Mouse (Mus musculus): Measurements from ENCODE around the gene Dpp6. TPM values are rescaled to one million over a fixed set of nuclear protein-coding genes. Genes with fewer than 3 reads are reported as not detected.

Dpp6 gene
- polyA plus RNA-seq, 1 experiment from 2014 or later: 28.8 TPM

GRCm38 (mm10) chr5:27373931-27374330, 556.9 kb downstream of the Dpp6 start:
- Histone ChIP-seq H3K9me3 (no peaks in the 10 kb centered on the region), H3K4me1 (no peaks in the 10 kb centered on the region), H3K4me3 (no peak overlapping the region), H3K36me3 (no peaks in the 10 kb centered on the region), H3K9ac (replicated peaks) (no peak overlapping the region), H3K4me2 (replicated peaks) (no peak overlapping the region), H3K27ac (replicated peaks) (no peak overlapping the region), H3K27me3 (no peaks in the 10 kb centered on the region)
- WGBS: 75% methylated on average over 1 of the region's 1 CpGs
- ATAC-seq (replicated peaks): no peak

GRCm38 (mm10) chr5:27375841-27376240, 558.8 kb downstream of the Dpp6 start:
- H3K4me3 ChIP-seq: no peak overlapping the region
- no peak overlapping the region for H3K9ac ChIP-seq (replicated peaks)
- no peaks in the 10 kb centered on the region for H3K27me3 ChIP-seq
- no peaks in the 10 kb centered on the region for H3K36me3 ChIP-seq
- ATAC-seq (replicated peaks): no peak
- no peaks in the 10 kb centered on the region for H3K9me3 ChIP-seq
- H3K4me2 ChIP-seq (replicated peaks): no peak overlapping the region
- H3K4me1 ChIP-seq: no peaks in the 10 kb centered on the region
- 90% methylated on average over 3 of the region's 3 CpGs for WGBS
- H3K27ac ChIP-seq (replicated peaks): no peak overlapping the region

- Histone ChIP-seq H3K4me2 (replicated peaks) (no peak overlapping the region), H3K36me3 (peaks cover 6% of the 10 kb centered on the region; the same call in 1 of the 2 replicates), H3K27ac (replicated peaks) (no peak overlapping the region), H3K9ac (replicated peaks) (no peak overlapping the region), H3K4me1 (no peaks in the 10 kb centered on the region), H3K27me3 (no peaks in the 10 kb centered on the region), H3K4me3 (no peak overlapping the region), H3K9me3 (no peaks in the 10 kb centered on the region)
- no peak for ATAC-seq (replicated peaks)
- WGBS: 83% methylated on average over 4 of the region's 4 CpGs
These were observed 563.8 kb downstream of the Dpp6 start for GRCm38 (mm10) chr5:27380656-27381385.

DNA sequence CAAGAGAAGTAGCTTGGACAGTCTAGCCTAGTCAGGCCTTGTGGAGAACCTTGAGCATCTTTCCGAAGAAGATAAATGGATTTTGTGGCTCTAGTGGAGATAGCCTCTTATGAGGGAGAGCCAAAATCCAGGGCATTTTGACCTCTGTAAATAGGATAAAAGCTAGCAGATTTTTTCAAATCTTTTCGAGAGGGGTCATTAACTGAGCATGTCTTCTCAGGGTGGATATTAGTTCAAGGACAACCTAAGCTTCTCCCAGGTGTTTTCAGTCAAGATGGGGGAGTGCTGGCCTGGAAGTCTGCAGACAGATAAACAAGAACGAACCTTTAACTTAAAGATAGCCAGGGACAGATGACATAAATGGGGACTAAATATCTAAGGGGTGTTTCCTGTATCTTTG, 581.4 kb downstream of the Dpp6 start:
- no peak overlapping the region for H3K27ac ChIP-seq (replicated peaks)
- no peak for ATAC-seq (replicated peaks)
- no peak overlapping the region for H3K4me2 ChIP-seq (replicated peaks)
- H3K4me1 ChIP-seq: no peaks in the 10 kb centered on the region
- no peaks in the 10 kb centered on the region for H3K9me3 ChIP-seq
- WGBS: 95% methylated on average over 3 of the region's 3 CpGs
- H3K4me3 ChIP-seq: no peak overlapping the region
- no peaks in the 10 kb centered on the region for H3K27me3 ChIP-seq
- no peak overlapping the region for H3K9ac ChIP-seq (replicated peaks)
- no peaks in the 10 kb centered on the region for H3K36me3 ChIP-seq

DNA sequence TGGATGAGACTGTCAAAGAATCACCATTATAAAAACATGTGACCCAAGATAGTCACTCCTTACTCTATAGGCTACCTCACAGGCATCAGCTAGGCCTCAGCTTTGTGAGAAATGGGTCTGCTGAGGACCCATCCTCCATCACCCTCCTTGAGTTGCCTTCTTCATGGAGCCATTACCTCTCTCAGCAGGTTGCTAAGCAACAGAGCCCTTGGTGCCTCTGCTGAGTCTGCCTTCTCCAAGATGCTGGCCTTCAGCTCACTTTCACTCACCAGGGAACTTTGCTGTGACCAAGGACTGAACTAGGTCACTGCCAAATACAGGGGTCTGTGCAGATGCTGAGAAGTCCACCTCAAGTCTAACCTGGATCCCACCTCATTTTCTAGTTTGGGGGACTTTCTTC, 582.1 kb downstream of the Dpp6 start:
- no peak overlapping the region for H3K9ac ChIP-seq (replicated peaks)
- H3K4me2 ChIP-seq (replicated peaks): no peak overlapping the region
- H3K27ac ChIP-seq (replicated peaks): no peak overlapping the region
- no peaks in the 10 kb centered on the region for H3K4me1 ChIP-seq
- no peaks in the 10 kb centered on the region for H3K27me3 ChIP-seq
- no peaks in the 10 kb centered on the region for H3K36me3 ChIP-seq
- no peak for ATAC-seq (replicated peaks)
- no peaks in the 10 kb centered on the region for H3K9me3 ChIP-seq
- H3K4me3 ChIP-seq: no peak overlapping the region

DNA sequence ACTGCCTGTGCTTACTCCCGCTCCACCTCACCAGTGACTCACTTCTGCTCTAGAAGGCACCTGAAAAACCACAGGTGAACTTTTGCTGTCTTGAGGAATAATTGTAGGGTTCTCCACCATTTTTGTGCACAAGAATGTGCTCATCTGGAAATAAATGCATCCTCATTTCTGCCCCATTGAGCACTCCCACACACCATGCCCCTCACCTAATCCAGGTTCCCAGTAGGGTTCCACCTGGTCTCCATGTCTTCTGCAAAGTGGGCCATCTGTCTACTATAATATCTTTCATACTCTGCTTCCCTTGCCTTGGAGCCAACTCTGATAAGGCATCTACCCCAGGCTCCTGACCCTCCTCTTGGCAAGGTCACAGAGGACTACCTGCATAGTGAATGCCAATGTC, 585.6 kb downstream of the Dpp6 start:
- H3K36me3 ChIP-seq: no peaks in the 10 kb centered on the region

GRCm38 (mm10) chr5:27408854-27409253, 591.9 kb downstream of the Dpp6 start:
- Histone ChIP-seq H3K4me1 (no peaks in the 10 kb centered on the region), H3K9me3 (no peaks in the 10 kb centered on the region), H3K9ac (replicated peaks) (no peak overlapping the region), H3K4me2 (replicated peaks) (no peak overlapping the region), H3K27ac (replicated peaks) (no peak overlapping the region), H3K27me3 (no peaks in the 10 kb centered on the region), H3K36me3 (no peaks in the 10 kb centered on the region), H3K4me3 (no peak overlapping the region)
- WGBS: 81% methylated on average over 7 of the region's 7 CpGs
- ATAC-seq (replicated peaks): no peak

More for the DNA sequence above, 585.6 kb downstream of the Dpp6 start:
- H3K9me3 ChIP-seq: no peaks in the 10 kb centered on the region
- no peaks in the 10 kb centered on the region for H3K27me3 ChIP-seq
- H3K9ac ChIP-seq (replicated peaks): no peak overlapping the region
- no peak for ATAC-seq (replicated peaks)
- no peak overlapping the region for H3K27ac ChIP-seq (replicated peaks)
- H3K4me1 ChIP-seq: no peaks in the 10 kb centered on the region
- WGBS: 96% methylated on average over 1 of the region's 1 CpGs
- H3K4me2 ChIP-seq (replicated peaks): no peak overlapping the region
- H3K4me3 ChIP-seq: no peak overlapping the region

GRCm38 (mm10) chr5:27413023-27413422, 596.0 kb downstream of the Dpp6 start:
- no peak overlapping the region for H3K4me3 ChIP-seq
- no peaks in the 10 kb centered on the region for H3K27me3 ChIP-seq
- no peaks in the 10 kb centered on the region for H3K36me3 ChIP-seq
- no peaks in the 10 kb centered on the region for H3K4me1 ChIP-seq
- H3K9me3 ChIP-seq: no peaks in the 10 kb centered on the region
- WGBS: 26% methylated on average over 3 of the region's 3 CpGs
- no peak for ATAC-seq (replicated peaks)
- H3K27ac ChIP-seq (replicated peaks): no peak overlapping the region
- no peak overlapping the region for H3K4me2 ChIP-seq (replicated peaks)
- H3K9ac ChIP-seq (replicated peaks): no peak overlapping the region

DNA sequence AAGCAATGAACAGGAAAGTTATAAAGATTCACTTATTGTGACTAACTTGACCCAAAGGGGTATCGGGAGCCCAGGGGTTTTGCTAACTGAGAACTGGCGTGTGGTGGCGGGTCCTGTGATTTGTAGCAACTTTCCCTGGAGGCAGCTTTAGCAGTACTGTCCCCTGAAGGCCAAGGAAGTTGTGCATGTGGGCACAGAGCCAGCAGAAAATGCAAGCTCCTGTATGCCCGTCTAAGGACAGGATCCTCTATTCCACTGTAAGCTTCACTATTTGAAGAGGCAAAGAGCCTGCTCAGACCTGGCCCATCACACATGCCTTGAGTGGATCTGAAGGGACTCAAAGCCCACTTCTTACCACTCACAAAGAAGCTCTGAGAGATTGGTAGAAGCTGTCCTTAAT, 598.5 kb downstream of the Dpp6 start:
- no peaks in the 10 kb centered on the region for H3K4me1 ChIP-seq
- no peaks in the 10 kb centered on the region for H3K9me3 ChIP-seq
- H3K27me3 ChIP-seq: no peaks in the 10 kb centered on the region
- WGBS: 84% methylated on average over 4 of the region's 4 CpGs
- no peak overlapping the region for H3K27ac ChIP-seq (replicated peaks)
- ATAC-seq (replicated peaks): no peak
- H3K4me2 ChIP-seq (replicated peaks): no peak overlapping the region
- H3K9ac ChIP-seq (replicated peaks): no peak overlapping the region
- H3K36me3 ChIP-seq: no peaks in the 10 kb centered on the region
- H3K4me3 ChIP-seq: no peak overlapping the region

GRCm38 (mm10) chr5:27416571-27416970, 599.6 kb downstream of the Dpp6 start:
- no peak overlapping the region for H3K27ac ChIP-seq (replicated peaks)
- WGBS: 65% methylated on average over 4 of the region's 4 CpGs
- ATAC-seq (replicated peaks): peak; percentile 48; the same call in 1 of the 2 replicates
- no peaks in the 10 kb centered on the region for H3K36me3 ChIP-seq
- H3K4me3 ChIP-seq: no peak overlapping the region
- no peaks in the 10 kb centered on the region for H3K4me1 ChIP-seq
- no peak overlapping the region for H3K9ac ChIP-seq (replicated peaks)
- no peaks in the 10 kb centered on the region for H3K27me3 ChIP-seq
- H3K9me3 ChIP-seq: no peaks in the 10 kb centered on the region
- no peak overlapping the region for H3K4me2 ChIP-seq (replicated peaks)

- 70% methylated on average over 7 of the region's 7 CpGs for WGBS
These were observed 600.4 kb downstream of the Dpp6 start for GRCm38 (mm10) chr5:27417398-27417797.

DNA sequence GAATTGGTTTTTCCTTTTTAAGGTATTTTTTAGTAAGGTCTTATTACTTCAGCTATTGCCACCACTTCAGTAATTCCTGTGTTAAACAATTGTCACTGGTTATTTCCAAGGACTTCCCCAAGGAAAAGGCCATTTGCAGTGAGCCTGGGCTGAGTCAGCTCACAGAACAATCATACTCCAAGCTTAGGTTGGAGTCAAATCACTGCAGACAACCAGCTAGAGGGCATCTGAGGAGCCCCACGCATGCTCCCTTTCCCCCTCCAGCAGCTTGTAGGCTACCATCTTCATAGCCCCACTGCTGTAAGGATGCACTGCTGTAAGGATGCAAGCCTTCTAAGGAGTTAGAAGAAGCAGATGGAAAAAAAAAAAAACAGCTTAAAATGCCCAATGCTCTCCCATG, 601.9 kb downstream of the Dpp6 start:
- no peaks in the 10 kb centered on the region for H3K27me3 ChIP-seq
- no peaks in the 10 kb centered on the region for H3K9me3 ChIP-seq
- no peak overlapping the region for H3K27ac ChIP-seq (replicated peaks)
- no peak overlapping the region for H3K9ac ChIP-seq (replicated peaks)
- no peaks in the 10 kb centered on the region for H3K4me1 ChIP-seq
- H3K36me3 ChIP-seq: no peaks in the 10 kb centered on the region
- WGBS: 79% methylated on average over 1 of the region's 1 CpGs
- no peak for ATAC-seq (replicated peaks)
- H3K4me2 ChIP-seq (replicated peaks): no peak overlapping the region
- H3K4me3 ChIP-seq: no peak overlapping the region

More at GRCm38 (mm10) chr5:27417398-27417797, 600.4 kb downstream of the Dpp6 start:
- Histone ChIP-seq H3K4me2 (replicated peaks) (no peak overlapping the region), H3K4me1 (no peaks in the 10 kb centered on the region), H3K9ac (replicated peaks) (no peak overlapping the region), H3K9me3 (no peaks in the 10 kb centered on the region), H3K27ac (replicated peaks) (no peak overlapping the region), H3K36me3 (no peaks in the 10 kb centered on the region), H3K4me3 (no peak overlapping the region), H3K27me3 (no peaks in the 10 kb centered on the region)
- no peak for ATAC-seq (replicated peaks)

DNA sequence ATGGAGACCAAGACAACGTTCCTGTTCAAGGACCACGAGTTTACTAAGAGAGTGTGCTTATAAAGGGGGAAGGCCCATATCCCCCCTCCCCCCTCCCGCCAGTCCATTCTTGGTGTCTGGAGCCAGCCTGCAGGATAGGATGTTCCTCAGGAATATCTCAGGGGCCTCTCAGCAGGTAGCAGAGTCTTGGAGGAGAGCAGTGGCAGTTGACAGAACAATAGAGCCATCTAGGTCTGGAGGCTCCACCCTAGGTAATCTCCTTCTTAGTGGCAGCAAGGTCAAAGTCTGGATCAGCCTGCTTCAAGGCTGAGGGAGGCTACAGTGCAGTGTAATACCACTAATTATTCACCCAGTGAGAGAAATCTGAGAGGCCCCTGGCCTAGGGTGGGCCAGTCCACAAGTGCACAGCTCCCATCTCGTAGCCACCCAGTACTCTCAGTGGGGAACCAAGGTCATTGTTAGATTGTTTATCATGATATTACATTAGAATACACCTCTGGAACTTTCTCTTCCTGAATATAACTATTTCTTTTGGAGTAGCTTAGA, 604.2 kb downstream of the Dpp6 start:
- no peak overlapping the region for H3K27ac ChIP-seq (replicated peaks)
- H3K36me3 ChIP-seq: no peaks in the 10 kb centered on the region
- no peak for ATAC-seq (replicated peaks)
- H3K27me3 ChIP-seq: no peaks in the 10 kb centered on the region
- 67% methylated on average over 4 of the region's 4 CpGs for WGBS
- H3K9me3 ChIP-seq: no peaks in the 10 kb centered on the region
- H3K4me2 ChIP-seq (replicated peaks): no peak overlapping the region
- no peak overlapping the region for H3K4me3 ChIP-seq
- H3K9ac ChIP-seq (replicated peaks): no peak overlapping the region
- H3K4me1 ChIP-seq: no peaks in the 10 kb centered on the region

Measured in forebrain, embryonic 15.5 days (tissue).